Mouse (Mus musculus): ENCODE data around the gene Vmn2r121. TPM values are rescaled to one million over a fixed set of nuclear protein-coding genes. Genes with fewer than 3 reads are reported as not detected.

Vmn2r121 gene
- polyA plus RNA-seq (2015; fragmentation: Illumina TruSeq; extraction: RNeasy Lipid Tissue Mini Kit (QIAGEN cat#74804); ENCODE audit: insufficient read depth, low replicate concordance) = not detected

DNA sequence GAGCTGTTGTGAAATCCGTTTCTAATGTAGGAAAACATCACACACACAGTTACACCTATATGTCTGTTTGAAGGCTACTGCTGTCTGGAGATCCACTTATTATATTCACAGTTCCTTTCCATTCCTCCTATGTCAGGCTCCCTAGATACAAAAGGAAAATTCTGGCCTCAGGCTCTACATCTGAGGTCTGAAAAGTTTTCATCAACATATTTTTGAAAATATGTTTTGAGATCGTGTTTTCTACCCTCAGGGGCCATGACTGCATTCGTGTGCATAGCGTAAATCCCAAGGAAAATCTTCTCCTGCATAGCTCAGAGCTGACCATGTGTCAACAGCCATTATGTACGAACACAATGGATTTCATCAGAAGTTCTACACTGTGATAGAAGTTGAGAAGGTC, at the start of gene Vmn2r121:
Gene Vmn2r121, minus strand, starts transcription at position 101 of the 400 bp plus-strand sequence.

All from spleen, adult 10 weeks (tissue).